Mouse (Mus musculus): ENCODE data around the gene Sord.

DNA sequence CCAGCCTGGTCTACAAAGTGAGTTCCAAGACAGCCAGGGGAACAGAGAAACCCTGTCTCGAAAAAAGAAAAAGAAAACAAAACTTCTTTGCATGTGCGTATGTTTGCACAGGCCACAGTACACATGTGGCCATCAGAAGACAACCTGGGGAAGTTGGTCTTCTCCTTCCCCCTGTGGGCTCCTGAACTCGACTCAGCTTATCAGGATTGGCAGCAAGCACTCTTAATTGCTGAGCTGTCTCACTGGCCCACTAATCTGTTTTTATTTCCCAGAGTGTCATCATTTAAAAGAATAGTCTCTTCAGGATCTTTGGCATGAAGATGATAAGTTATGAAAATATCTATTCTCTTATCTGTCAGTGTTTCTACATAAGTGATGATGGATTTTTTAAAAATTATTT lies 42.7 kb upstream of the Sord start:
- TF ChIP-seq CTCF (IDR thresholded peaks at IDR 0.05; ENCODE audit: low read depth, low read length): no peak
- TF ChIP-seq POLR2A (IDR thresholded peaks at IDR 0.05; ENCODE audit: extremely low read depth, insufficient read depth, low read length): no peak

All from liver, adult 2 months (tissue).